Mouse (Mus musculus) hindbrain, embryonic 12.5 days (tissue): ENCODE results near the gene Kctd20. TPM values are rescaled to one million over a fixed set of nuclear protein-coding genes. Genes with fewer than 3 reads are reported as not detected.

Experiments
- ATAC-seq: fragments of 200-750 bp; cut with Nextera tagmentation; 2 replicates; pipeline ENCODE4 v1.8.0; 2017; ENCODE audit warnings: moderate TSS enrichment; ENCODE audit not compliant: low FRiP score
- H3K27ac ChIP-seq: fragments of 300-500 bp; sonication (generic); 2 replicates; pipeline ENCODE4 v1.5.1; 2016; ENCODE audit warnings: mild to moderate bottlenecking
- H3K27me3 ChIP-seq: fragments of 300-500 bp; sonication (generic); 2 replicates; pipeline ENCODE4 v1.6.1; 2016; ENCODE audit warnings: mild to moderate bottlenecking
- H3K36me3 ChIP-seq: fragments of 300-500 bp; sonication (generic); 2 replicates; pipeline ENCODE4 v1.6.1; 2016; ENCODE audit warnings: mild to moderate bottlenecking
- H3K4me1 ChIP-seq: fragments of 300-500 bp; sonication (generic); 2 replicates; pipeline ENCODE4 v1.6.1; 2016
- H3K4me2 ChIP-seq: fragments of 300-500 bp; sonication (generic); replicated peaks from 2 replicates; pipeline ENCODE4 v1.6.1; 2016; ENCODE audit warnings: mild to moderate bottlenecking
- H3K4me3 ChIP-seq: fragments of 300-500 bp; sonication (generic); 2 replicates; pipeline ENCODE4 v1.5.1; 2016; ENCODE audit warnings: mild to moderate bottlenecking
- H3K9ac ChIP-seq: fragments of 300-500 bp; sonication (generic); 2 replicates; pipeline ENCODE4 v1.6.1; 2016; ENCODE audit warnings: mild to moderate bottlenecking, moderate library complexity
- H3K9me3 ChIP-seq: fragments of 300-500 bp; sonication (generic); replicated peaks from 2 replicates; pipeline ENCODE4 v1.6.1; 2016; ENCODE audit warnings: mild to moderate bottlenecking
- WGBS: fragments of 180-500 bp; shearing (Covaris S2); methylation state at CpG from one replicate; pipeline ENCODE4 v1.1.7; 2016; 5-methylcytosine and 5-hydroxymethylcytosine counted together
- polyA plus RNA-seq: library from polyadenylated mRNA; unstranded; fragments of >200 nt; fragmentation: Nextera tagmentation; extraction: Ambion mirVana; gene quantifications from 2 replicates; pipeline ENCODE4 v1.2.1, GENCODE M21; 2016

The Kctd20 gene
- polyA plus RNA-seq, 1 experiment from 2014 or later: 120 TPM

GRCm38 (mm10) chr17:28936622-28937345 lies 15.0 kb upstream of the Kctd20 start:
- no peak for ATAC-seq
- Histone ChIP-seq H3K4me1 (no peaks in the 10 kb centered on the region), H3K9me3 (no peaks in the 10 kb centered on the region), H3K4me3 (no peak overlapping the region), H3K36me3 (no peaks in the 10 kb centered on the region), H3K27ac (no peak overlapping the region), H3K4me2 (no peak overlapping the region), H3K9ac (no peak overlapping the region), H3K27me3 (no peaks in the 10 kb centered on the region)
- WGBS: 77% methylated on average over 10 of the region's 10 CpGs

GRCm38 (mm10) chr17:28940776-28941555 lies 10.8 kb upstream of the Kctd20 start:
- Histone ChIP-seq H3K27me3 (no peaks in the 10 kb centered on the region), H3K36me3 (no peaks in the 10 kb centered on the region), H3K4me2 (no peak overlapping the region), H3K27ac (no peak overlapping the region), H3K4me3 (no peak overlapping the region), H3K4me1 (no peaks in the 10 kb centered on the region), H3K9ac (no peak overlapping the region), H3K9me3 (no peaks in the 10 kb centered on the region)
- no peak for ATAC-seq
- WGBS: 87% methylated on average over 25 of the region's 25 CpGs

GRCm38 (mm10) chr17:28942101-28942500 lies 9.6 kb upstream of the Kctd20 start:
- Histone ChIP-seq H3K9ac (no peak overlapping the region), H3K9me3 (no peaks in the 10 kb centered on the region), H3K27ac (no peak overlapping the region), H3K27me3 (no peaks in the 10 kb centered on the region), H3K4me1 (no peaks in the 10 kb centered on the region), H3K36me3 (no peaks in the 10 kb centered on the region), H3K4me2 (no peak overlapping the region), H3K4me3 (no peak overlapping the region)
- ATAC-seq: no peak
- 66% methylated on average over 10 of the region's 11 CpGs for WGBS

GRCm38 (mm10) chr17:28943740-28944139 lies 8.0 kb upstream of the Kctd20 start, which contains the start of gene Pxt1:
Pxt1 (minus strand) TSS chr17:28943840.
- H3K4me2 ChIP-seq: no peak within 1 kb of the TSS
- WGBS: 93% methylated on average over 7 of the region's 7 CpGs
- no peaks in the 10 kb centered on the region for H3K36me3 ChIP-seq
- H3K27ac ChIP-seq: no peak within 1 kb of the TSS
- no peak within 1 kb of the TSS for H3K4me3 ChIP-seq
- no peaks in the 10 kb centered on the region for H3K27me3 ChIP-seq
- H3K4me1 ChIP-seq: no peaks in the 10 kb centered on the region
- H3K9ac ChIP-seq: no peak within 1 kb of the TSS
- no peak for ATAC-seq
- peaks cover 5% of the 10 kb centered on the region; the same call in 1 of the 2 replicates for H3K9me3 ChIP-seq

- no peak overlapping the region for H3K27ac ChIP-seq
- no peak overlapping the region for H3K4me2 ChIP-seq
- no peak for ATAC-seq
- H3K36me3 ChIP-seq: no peaks in the 10 kb centered on the region
- WGBS: 93% methylated on average over 7 of the region's 7 CpGs
- peaks cover 5% of the 10 kb centered on the region; the same call in 1 of the 2 replicates for H3K9me3 ChIP-seq
- H3K9ac ChIP-seq: no peak overlapping the region
- H3K27me3 ChIP-seq: no peaks in the 10 kb centered on the region
- H3K4me3 ChIP-seq: no peak overlapping the region
- no peaks in the 10 kb centered on the region for H3K4me1 ChIP-seq
Observed at GRCm38 (mm10) chr17:28944481-28944880, 7.3 kb upstream of the Kctd20 start.

GRCm38 (mm10) chr17:28947011-28947939 lies 4.5 kb upstream of the Kctd20 start:
- no peak overlapping the region for H3K9ac ChIP-seq
- peaks cover 5% of the 10 kb centered on the region for H3K4me1 ChIP-seq
- H3K36me3 ChIP-seq: no peaks in the 10 kb centered on the region
- ATAC-seq: no peak
- no peak overlapping the region for H3K4me2 ChIP-seq
- WGBS: 89% methylated on average over 19 of the region's 19 CpGs
- H3K27ac ChIP-seq: no peak overlapping the region
- peaks cover 5% of the 10 kb centered on the region; the same call in 1 of the 2 replicates for H3K9me3 ChIP-seq
- no peaks in the 10 kb centered on the region for H3K27me3 ChIP-seq
- no peak overlapping the region for H3K4me3 ChIP-seq

GRCm38 (mm10) chr17:28948661-28949060 lies 3.1 kb upstream of the Kctd20 start:
- Histone ChIP-seq H3K9ac (no peak overlapping the region), H3K36me3 (no peaks in the 10 kb centered on the region), H3K4me2 (no peak overlapping the region), H3K9me3 (peaks cover 5% of the 10 kb centered on the region; the same call in 1 of the 2 replicates), H3K27me3 (no peaks in the 10 kb centered on the region), H3K27ac (no peak overlapping the region), H3K4me1 (peaks cover 12% of the 10 kb centered on the region), H3K4me3 (no peak overlapping the region)
- no peak for ATAC-seq
- WGBS: 70% methylated on average over 4 of the region's 4 CpGs

- H3K4me1 ChIP-seq: peaks cover 19% of the 10 kb centered on the region
- no peak overlapping the region for H3K9ac ChIP-seq
- H3K27me3 ChIP-seq: no peaks in the 10 kb centered on the region
- 76% methylated on average over 4 of the region's 4 CpGs for WGBS
- H3K36me3 ChIP-seq: 0 out of 2 replicates have a peak, but pooled peaks cover 3% of the 10 kb centered on the region
- no peak overlapping the region for H3K4me3 ChIP-seq
- no peak overlapping the region for H3K4me2 ChIP-seq
- no peak for ATAC-seq
- H3K9me3 ChIP-seq: peaks cover 5% of the 10 kb centered on the region; the same call in 1 of the 2 replicates
- H3K27ac ChIP-seq: no peak overlapping the region
Observed at GRCm38 (mm10) chr17:28950751-28951150, 999 bp upstream of the Kctd20 start.

GRCm38 (mm10) chr17:28953251-28953650 lies 1.5 kb downstream of the Kctd20 start:
- ATAC-seq: no peak
- Histone ChIP-seq H3K9ac (peak overlapping the region; percentile 83), H3K4me1 (peaks cover 19% of the 10 kb centered on the region), H3K4me2 (peak overlapping the region; percentile 89), H3K27me3 (no peaks in the 10 kb centered on the region), H3K27ac (peak overlapping the region; percentile 93), H3K9me3 (no peaks in the 10 kb centered on the region), H3K4me3 (peak overlapping the region; percentile 60), H3K36me3 (peaks cover 11% of the 10 kb centered on the region; the same call in 1 of the 2 replicates)
- WGBS: 31% methylated on average over 9 of the region's 9 CpGs

- 97% methylated on average over 9 of the region's 9 CpGs for WGBS
- no peak for ATAC-seq
Observed at GRCm38 (mm10) chr17:28954416-28954815, 2.7 kb downstream of the Kctd20 start.

GRCm38 (mm10) chr17:28960597-28960996 lies 8.8 kb downstream of the Kctd20 start:
- Histone ChIP-seq H3K36me3 (peaks cover 55% of the 10 kb centered on the region), H3K4me1 (no peaks in the 10 kb centered on the region), H3K9me3 (no peaks in the 10 kb centered on the region), H3K4me2 (no peak overlapping the region), H3K27ac (no peak overlapping the region), H3K27me3 (no peaks in the 10 kb centered on the region), H3K4me3 (no peak overlapping the region), H3K9ac (no peak overlapping the region)
- 82% methylated on average over 10 of the region's 10 CpGs for WGBS
- ATAC-seq: no peak

More at GRCm38 (mm10) chr17:28954416-28954815, 2.7 kb downstream of the Kctd20 start:
- Histone ChIP-seq H3K4me1 (peaks cover 19% of the 10 kb centered on the region), H3K4me3 (no peak overlapping the region), H3K9me3 (no peaks in the 10 kb centered on the region), H3K4me2 (peak overlapping the region; percentile 89), H3K9ac (no peak overlapping the region), H3K27me3 (no peaks in the 10 kb centered on the region), H3K36me3 (peaks cover 13% of the 10 kb centered on the region; the same call in 1 of the 2 replicates), H3K27ac (no peak overlapping the region)
